Mouse (Mus musculus): ENCODE data around the gene Celsr2.

DNA sequence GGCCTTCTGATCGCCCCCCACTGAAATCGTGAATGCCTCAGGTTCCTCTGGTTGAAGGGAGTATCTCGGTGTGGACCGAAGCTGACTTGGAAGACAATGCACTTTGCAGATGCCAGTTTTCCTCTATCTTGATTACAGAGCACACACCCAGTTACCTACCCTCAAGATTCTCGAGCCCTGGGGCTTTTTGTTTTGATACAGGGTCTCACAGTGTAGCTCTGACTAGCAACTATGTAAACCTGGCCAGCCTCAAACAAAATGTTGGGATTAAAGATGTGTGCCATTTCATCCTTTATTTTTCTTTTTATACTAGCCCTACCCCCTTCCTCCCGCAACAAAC lies 30.0 kb upstream of the Celsr2 start:
- no peak for TF ChIP-seq CTCF (IDR thresholded peaks at IDR 0.05)
- TF ChIP-seq POLR2A (IDR thresholded peaks at IDR 0.05; ENCODE audit: insufficient read depth, low read depth, low read length): no peak
